Mouse (Mus musculus) Patski (cell line): ENCODE data around the gene Wfdc3. TPM values are rescaled to one million over a fixed set of nuclear protein-coding genes. Genes with fewer than 3 reads are reported as not detected.

ENCODE experiments used
- ATAC-seq: fragments of 100-300 bp; one replicate; pipeline ENCODE4 v1.8.0; 2021
- CTCF ChIA-PET: fragments of 350-600 bp; sonication (Branson Sonifier 250); formaldehyde crosslinking; loops from one replicate; lab custom pipeline; 2022; ENCODE audit warnings: inconsistent platforms; lab: Charles Lee
- POLR2A ChIA-PET: fragments of 350-600 bp; sonication (Branson Sonifier 250); formaldehyde crosslinking; loops from one replicate; lab custom pipeline; 2022; ENCODE audit warnings: antibody characterized with exemption, inconsistent platforms; lab: Charles Lee
- DNase-seq: peaks from one replicate; pipeline ENCODE4 v3.0.0-alpha.2; 2011; ENCODE audit warnings: low read depth, low spot score
- H3K27me3 ChIP-seq: fragments of 371-371 bp; one replicate; pipeline ENCODE4 v1.5.1; 2021
- CTCF ChIP-seq: fragments of 100-300 bp; IDR thresholded peaks from one replicate; pipeline ENCODE4 v1.5.1; 2021
- in situ Hi-C: fragments of 300-500 bp; cut with MboI; formaldehyde crosslinking; loops from 3 replicates; pipeline ENCODE4 v1.11.1; 2018; ENCODE audit warnings: low pct_unique_long_range_greater_than_20kb, mixed read lengths
- polyA plus RNA-seq: library from polyadenylated mRNA; unstranded; gene quantifications from one replicate; pipeline ENCODE4 v1.2.3, GENCODE M21; 2021

The Wfdc3 gene
- 0.47 TPM for polyA plus RNA-seq

GRCm38 (mm10) chr2:164745843-164746479 lies at the start of gene Wfdc3, which contains the start of gene Dnttip1:
Wfdc3 (minus strand) TSS chr2:164745931.
Dnttip1 (plus strand) TSS chr2:164745983.
- ATAC-seq (peak; percentile 82), DNase-seq (peak; percentile 31)
- POLR2A ChIA-PET: interaction anchor here (1.2 kb wide), 1 partner anchor 15 kb away, joined by 5 read pairs; no protein-coding TSS in a partner anchor
- no peaks in the 10 kb centered on the region for H3K27me3 ChIP-seq
- CTCF ChIA-PET: interaction anchor here (1.0 kb wide), 1 partner anchor 10 kb away, joined by 5 read pairs; no protein-coding TSS in a partner anchor
- in situ Hi-C loops: no loop called here
- no peak for TF ChIP-seq CTCF

GRCm38 (mm10) chr2:164794293-164794692 lies 48.6 kb upstream of the Wfdc3 start:
- ChIA-PET CTCF (interaction anchor here (0.6 to 2.9 kb wide), 15 partner anchors 9 to 73 kb away, joined by 3 to 53 read pairs (median 4); partner anchors contain the start of genes Acot8, Snx21, Tnnc2 and Zswim3), POLR2A (interaction anchor here (0.6 to 1.1 kb wide), 2 partner anchors 11 to 24 kb away, joined by 3 to 5 read pairs; no protein-coding TSS in a partner anchor)
- no peak for ATAC-seq
- no peaks in the 10 kb centered on the region for H3K27me3 ChIP-seq
- peak; percentile 58 for DNase-seq
- in situ Hi-C loops: no loop called here
- no peak for TF ChIP-seq CTCF

- TF ChIP-seq CTCF: no peak
- DNase-seq (no peak), ATAC-seq (no peak)
- POLR2A ChIA-PET: interaction anchor here (0.6 to 2.1 kb wide), 3 partner anchors 11 to 23 kb away, joined by 3 to 5 read pairs (median 5); no protein-coding TSS in a partner anchor
- in situ Hi-C loops: no loop called here
- no peaks in the 10 kb centered on the region for H3K27me3 ChIP-seq
- CTCF ChIA-PET: interaction anchor here (0.6 to 2.9 kb wide), 16 partner anchors 8 to 116 kb away, joined by 3 to 53 read pairs (median 4); partner anchors contain the start of genes Acot8, Snx21, Tnnc2 and Zswim3
Measured at GRCm38 (mm10) chr2:164793772-164794171, 48.0 kb upstream of the Wfdc3 start.

- ChIA-PET POLR2A (interaction anchor here (2.1 kb wide), 1 partner anchor 21 kb away, joined by 5 read pairs; no protein-coding TSS in a partner anchor), CTCF (interaction anchor here (0.9 to 2.9 kb wide), 11 partner anchors 8 to 117 kb away, joined by 3 to 53 read pairs (median 4); partner anchors contain the start of genes Acot8, Snx21, Tnnc2 and Zswim3)
- TF ChIP-seq CTCF: no peak
- H3K27me3 ChIP-seq: no peaks in the 10 kb centered on the region
- in situ Hi-C loops: no loop called here
- ATAC-seq: peak; percentile 53
- no peak for DNase-seq
Measured at GRCm38 (mm10) chr2:164793236-164793635, 47.5 kb upstream of the Wfdc3 start.

GRCm38 (mm10) chr2:164792400-164793190 lies 46.9 kb upstream of the Wfdc3 start:
- CTCF ChIA-PET: interaction anchor here (0.9 to 2.9 kb wide), 7 partner anchors 11 to 117 kb away, joined by 3 to 53 read pairs (median 4); partner anchors contain the start of genes Acot8, Tnnc2 and Zswim3
- H3K27me3 ChIP-seq: no peaks in the 10 kb centered on the region
- in situ Hi-C loops: no loop called here
- TF ChIP-seq CTCF: no peak
- DNase-seq (no peak), ATAC-seq (no peak)
- POLR2A ChIA-PET: interaction anchor here (0.6 to 2.1 kb wide), 3 partner anchors 13 to 340 kb away, joined by 3 to 5 read pairs (median 5); partner anchors contain the start of gene Tnnc2

GRCm38 (mm10) chr2:164791841-164792261 lies 46.1 kb upstream of the Wfdc3 start:
- POLR2A ChIA-PET: interaction anchor here (2.1 kb wide), 1 partner anchor 20 kb away, joined by 5 read pairs; no protein-coding TSS in a partner anchor
- in situ Hi-C loops: no loop called here
- DNase-seq: no peak
- no peaks in the 10 kb centered on the region for H3K27me3 ChIP-seq
- CTCF ChIA-PET: no interaction called here
- ATAC-seq: no peak
- no peak for TF ChIP-seq CTCF

- no peak for DNase-seq
- CTCF ChIA-PET: no interaction called here
- no peak for ATAC-seq
- in situ Hi-C loops: no loop called here
- no peaks in the 10 kb centered on the region for H3K27me3 ChIP-seq
- POLR2A ChIA-PET: no interaction called here
- TF ChIP-seq CTCF: no peak
Measured at GRCm38 (mm10) chr2:164790451-164790850, 44.7 kb upstream of the Wfdc3 start.

- POLR2A ChIA-PET: interaction anchor here (0.6 to 1.2 kb wide), 2 partner anchors 17 to 93 kb away, joined by 3 read pairs; no protein-coding TSS in a partner anchor
- CTCF ChIA-PET: interaction anchor here (1.5 to 2.9 kb wide), 2 partner anchors 13 to 16 kb away, joined by 3 to 17 read pairs; partner anchors contain the start of genes Acot8 and Zswim3
- ATAC-seq (no peak), DNase-seq (no peak)
- H3K27me3 ChIP-seq: no peaks in the 10 kb centered on the region
- TF ChIP-seq CTCF: no peak
- in situ Hi-C loops: no loop called here
Measured at GRCm38 (mm10) chr2:164788411-164788810, 42.7 kb upstream of the Wfdc3 start.

- ATAC-seq: no peak
- H3K27me3 ChIP-seq: no peaks in the 10 kb centered on the region
- ChIA-PET CTCF (interaction anchor here (1.5 to 2.9 kb wide), 2 partner anchors 14 to 16 kb away, joined by 3 to 17 read pairs; partner anchors contain the start of genes Acot8 and Zswim3), POLR2A (interaction anchor here (0.6 kb wide), 1 partner anchor 93 kb away, joined by 3 read pairs; no protein-coding TSS in a partner anchor)
- no peak for DNase-seq
- TF ChIP-seq CTCF: no peak
- in situ Hi-C loops: no loop called here
Measured at GRCm38 (mm10) chr2:164787779-164788178, 42.0 kb upstream of the Wfdc3 start.
